Mouse (Mus musculus): ENCODE measurements around the gene Gm29582. TPM values are rescaled to one million over a fixed set of nuclear protein-coding genes. Genes with fewer than 3 reads are reported as not detected.
"Not testable (repeated sequence)": the region's sequence is repeated elsewhere in the genome, so short reads cannot be mapped to it uniquely, and the experiment has no call there.

Gm29582 gene
- not detected in 2 replicates for total RNA-seq (2017)

DNA sequence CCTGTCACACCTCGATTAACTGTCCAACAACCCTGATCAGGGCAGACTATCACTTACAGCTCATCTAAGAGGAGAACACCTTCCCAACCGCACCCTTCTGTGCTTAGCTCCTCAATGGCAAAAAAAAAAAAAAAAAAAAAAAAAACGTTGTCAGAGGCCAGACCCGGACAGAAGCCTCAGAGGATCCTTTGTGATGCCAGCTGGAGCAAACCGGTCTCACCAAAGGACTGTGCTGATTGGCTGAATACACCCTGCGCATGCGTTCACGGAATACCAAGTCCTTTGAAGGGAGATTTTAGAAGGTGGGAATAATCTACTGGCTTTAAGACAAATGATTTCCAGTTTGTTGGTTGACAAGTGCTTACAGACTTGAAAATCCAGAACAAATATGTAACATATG lies at the start of gene Gm29582:
TSS of gene Gm29582 (minus strand) at position 101 of the 400 bp plus-strand sequence.
- not testable (repeated sequence) for ATAC-seq (replicated peaks; ENCODE audit: low read depth, poor library complexity, severe bottlenecking)
